Mouse (Mus musculus) monocyte, adult 5-6 weeks (primary cell): ENCODE measurements around the gene Nusap1. TPM values are rescaled to one million over a fixed set of nuclear protein-coding genes. Genes with fewer than 3 reads are reported as not detected.
A peak's percentile ranks its signal among the peaks of the same experiment; 100 is the strongest.
"Not testable (repeated sequence)": the region's sequence is repeated elsewhere in the genome, so short reads cannot be mapped to it uniquely, and the experiment has no call there.

Experiments used
- ATAC-seq: fragments of 153-309, 156-312 bp; replicated peaks from 2 replicates; pipeline ENCODE4 v1.8.0; 2017; ENCODE audit warnings: mild to moderate bottlenecking; ENCODE audit not compliant: low TSS enrichment, insufficient number of reproducible peaks, severe bottlenecking, poor library complexity, low FRiP score
- total RNA-seq: library from RNA; stranded (forward); fragments of 200-1000, 200-491, 200-594 nt; gene quantifications from 3 replicates; pipeline ENCODE4 v1.2.3, GENCODE M21; 2017

Gene Nusap1
- total RNA-seq, 1 experiment from 2014 or later: 0.67 TPM

GRCm38 (mm10) chr2:119621302-119621701 lies 3.2 kb downstream of the Nusap1 start:
- ATAC-seq: no peak

DNA sequence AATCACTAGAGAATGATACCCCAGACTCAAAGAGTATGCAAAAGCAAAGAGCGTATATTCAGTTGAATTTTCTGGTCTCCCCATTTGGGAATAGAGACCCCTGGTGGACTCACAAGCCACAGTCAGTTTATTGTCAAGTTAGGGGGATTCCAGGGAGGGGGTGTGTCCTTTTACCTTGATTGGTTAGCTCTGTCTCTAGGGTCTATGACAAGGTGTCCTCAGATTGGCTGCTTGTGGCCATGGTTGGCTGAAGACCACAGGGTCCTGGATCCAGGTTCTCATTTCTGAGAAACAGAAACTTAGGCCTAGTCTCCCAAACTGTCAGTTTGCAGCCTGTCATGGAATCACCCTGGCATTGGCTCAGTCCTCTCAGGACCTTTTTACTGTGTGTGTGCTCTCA lies 18.7 kb downstream of the Nusap1 start:
- ATAC-seq: no peak

GRCm38 (mm10) chr2:119641214-119641912 lies 23.3 kb downstream of the Nusap1 start:
- ATAC-seq: no peak

DNA sequence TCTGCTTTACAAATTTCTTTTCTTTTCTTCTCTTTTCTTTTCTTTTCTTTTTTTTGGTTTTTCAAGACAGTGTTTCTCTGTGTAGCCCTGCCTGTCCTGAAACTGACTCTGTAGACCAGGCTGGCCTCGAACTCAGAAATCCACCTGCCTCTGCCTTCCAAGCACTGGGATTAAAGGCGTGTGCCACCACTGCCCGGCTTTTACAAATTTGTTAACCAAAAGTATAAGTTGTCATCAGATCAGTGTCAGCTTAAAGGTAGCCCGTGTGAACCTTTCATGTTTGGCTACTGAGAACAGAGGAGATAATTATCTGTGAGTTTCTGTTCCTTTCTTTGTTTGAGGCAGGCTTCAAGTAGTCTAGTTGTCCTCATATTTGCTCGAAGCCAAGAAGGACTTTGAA lies 26.2 kb downstream of the Nusap1 start:
- no peak for ATAC-seq

DNA sequence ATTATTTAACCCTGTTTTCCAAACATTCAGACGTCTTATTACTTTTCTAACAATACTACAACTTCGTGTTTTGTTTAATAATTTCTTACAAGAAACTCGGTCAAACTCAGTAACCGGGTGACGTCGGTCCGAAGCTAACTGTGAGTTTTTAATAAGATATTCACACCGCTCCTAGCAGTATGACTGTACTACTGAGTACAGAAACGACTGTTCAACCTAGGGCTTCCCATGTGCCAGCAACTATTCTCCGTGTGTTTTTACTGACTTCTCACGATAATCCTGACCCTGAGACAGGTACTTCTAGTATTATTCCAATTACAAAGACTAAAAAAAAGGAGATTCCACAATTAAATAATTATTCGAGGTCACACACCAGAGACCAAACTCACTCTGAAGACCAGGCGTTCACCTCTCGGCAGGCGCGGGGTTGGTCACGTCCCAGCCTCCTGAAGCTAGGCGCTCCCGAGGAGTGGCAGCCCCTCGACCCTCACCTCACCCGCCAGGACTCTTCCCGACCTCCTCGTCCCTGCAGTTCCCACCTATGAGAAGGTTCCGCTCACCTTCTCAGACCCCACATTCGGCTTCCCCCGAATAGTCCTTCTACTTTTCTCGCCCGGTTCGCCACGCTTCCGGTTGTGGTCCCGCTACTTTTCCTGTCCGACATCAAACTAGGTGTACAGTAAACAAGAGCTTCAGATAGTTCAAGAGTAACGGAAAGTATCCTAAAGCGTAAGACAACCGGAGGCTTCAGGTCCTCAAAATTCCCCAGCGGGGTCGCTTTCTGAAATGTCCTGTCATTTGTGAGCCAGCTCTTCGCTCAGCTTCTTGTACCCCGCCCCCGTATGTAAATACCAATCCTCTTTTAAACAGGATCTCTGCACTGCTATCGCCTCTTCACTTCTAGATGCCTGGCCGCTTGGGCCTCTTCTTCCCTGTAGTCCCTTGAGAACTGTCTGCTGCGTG lies 44.4 kb downstream of the Nusap1 start, which contains the start of gene Ndufaf1:
Ndufaf1 (minus strand) TSS at position 608 of the 963 bp plus-strand sequence.
- ATAC-seq: peak; percentile 87

- not testable (repeated sequence) for ATAC-seq
These were observed 47.6 kb downstream of the Nusap1 start for GRCm38 (mm10) chr2:119665744-119666143.

DNA sequence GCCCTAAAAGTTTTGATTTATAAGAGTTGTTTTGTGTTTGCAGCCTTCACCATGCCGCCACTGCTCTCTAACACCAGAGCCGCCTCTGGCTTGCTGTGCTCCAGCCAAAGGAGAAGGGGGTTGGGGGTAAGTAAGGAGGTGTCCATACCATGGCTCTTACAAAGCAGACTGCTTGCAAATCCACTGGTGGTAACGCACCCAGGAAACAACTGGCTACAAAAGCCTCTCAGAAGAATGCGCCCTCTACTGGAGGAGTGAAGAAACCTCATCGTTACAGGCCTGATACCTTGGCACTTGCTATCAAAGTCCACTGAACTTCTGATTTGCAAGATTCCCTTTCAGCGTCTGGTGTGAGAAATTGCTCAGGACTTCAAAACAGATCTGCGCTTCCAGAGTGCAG lies 50.9 kb downstream of the Nusap1 start:
- ATAC-seq: no peak

- peak; percentile 92 for ATAC-seq
These were observed 56.6 kb downstream of the Nusap1 start, which contains the start of gene Rtf1 for GRCm38 (mm10) chr2:119674525-119675214. Gene Rtf1, plus strand, starts transcription at chr2:119675068.

- ATAC-seq: peak; percentile 42
These were observed 57.2 kb downstream of the Nusap1 start for GRCm38 (mm10) chr2:119675215-119675784.

DNA sequence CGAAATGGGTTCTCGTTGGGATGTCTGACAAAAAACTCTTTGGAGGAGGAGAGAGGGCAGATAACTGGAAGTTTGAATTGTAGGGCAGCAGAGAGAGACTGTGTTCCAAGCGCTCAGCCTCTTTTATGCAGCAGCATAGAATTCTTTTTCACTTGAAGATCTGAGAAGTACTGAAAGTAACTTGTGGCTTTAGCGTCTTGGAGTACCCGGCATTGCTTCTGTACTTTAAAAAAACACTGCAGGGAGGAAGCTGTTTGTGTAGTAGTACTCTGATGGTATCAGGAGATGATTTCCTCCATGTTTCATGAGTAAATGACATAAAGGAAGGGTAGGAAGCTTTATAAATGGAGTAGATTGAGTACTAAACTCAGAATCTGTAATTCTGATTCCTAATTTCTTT lies 57.7 kb downstream of the Nusap1 start:
- ATAC-seq: no peak

- no peak for ATAC-seq
These were observed 65.6 kb downstream of the Nusap1 start for GRCm38 (mm10) chr2:119683706-119684105.

GRCm38 (mm10) chr2:119692003-119692701 lies 74.1 kb downstream of the Nusap1 start:
- ATAC-seq: no peak

DNA sequence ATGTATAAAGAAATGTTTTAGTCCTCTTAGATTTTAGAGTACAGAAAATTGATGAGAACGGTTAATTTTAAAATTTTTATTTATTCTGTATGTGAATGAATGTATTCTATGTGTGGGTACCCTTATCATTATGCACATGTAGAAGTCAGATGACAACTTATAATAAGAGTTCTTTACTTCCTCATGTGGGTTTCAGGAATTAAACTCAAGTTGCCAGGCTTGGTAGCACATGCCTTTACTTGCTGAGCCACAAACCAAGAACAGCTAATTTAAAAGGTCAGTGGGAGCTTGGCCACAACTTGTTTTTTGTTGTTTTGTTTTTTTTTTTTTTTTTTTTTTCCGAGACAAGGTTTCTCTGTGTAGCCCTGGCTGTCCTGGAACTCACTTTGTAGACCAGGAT lies 76.7 kb downstream of the Nusap1 start:
- no peak for ATAC-seq

DNA sequence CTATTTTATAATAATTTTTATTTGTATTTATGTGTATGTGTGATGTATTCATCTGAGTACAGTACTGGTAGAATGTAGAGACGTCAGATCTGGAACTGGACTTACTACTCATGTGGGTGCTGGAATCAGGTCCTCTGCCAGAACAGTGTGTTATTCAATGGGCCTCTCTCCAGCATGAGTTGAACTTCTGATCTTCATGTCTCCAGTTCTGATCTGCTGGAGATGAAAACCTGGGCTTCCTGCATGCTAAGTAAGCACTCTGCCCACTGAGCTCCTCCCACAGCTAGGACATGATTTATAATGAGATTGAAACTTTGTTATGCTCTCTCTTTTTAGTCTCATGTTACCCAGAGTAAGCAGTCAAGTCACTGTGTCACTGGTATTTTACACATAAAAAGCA lies 78.0 kb downstream of the Nusap1 start:
- no peak for ATAC-seq

DNA sequence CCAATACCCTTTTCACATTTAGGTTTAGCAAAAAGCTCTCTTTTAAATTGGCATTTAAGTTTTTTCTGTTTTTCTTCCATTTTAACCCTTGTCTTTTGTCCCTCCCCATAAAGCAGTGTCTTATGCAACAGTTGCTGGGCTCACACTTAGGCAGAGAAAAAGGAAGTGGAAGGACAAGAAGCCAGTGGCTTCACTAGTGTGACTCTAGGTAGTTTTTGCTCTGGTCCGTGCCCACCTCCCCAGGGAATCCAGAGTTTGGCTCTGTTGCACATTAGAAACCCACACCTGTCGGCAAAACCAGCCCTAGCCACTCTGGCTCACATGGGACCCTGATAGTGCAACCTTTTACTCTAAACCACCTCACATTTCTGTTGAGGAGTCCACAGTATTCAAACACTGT lies 80.4 kb downstream of the Nusap1 start:
- no peak for ATAC-seq

DNA sequence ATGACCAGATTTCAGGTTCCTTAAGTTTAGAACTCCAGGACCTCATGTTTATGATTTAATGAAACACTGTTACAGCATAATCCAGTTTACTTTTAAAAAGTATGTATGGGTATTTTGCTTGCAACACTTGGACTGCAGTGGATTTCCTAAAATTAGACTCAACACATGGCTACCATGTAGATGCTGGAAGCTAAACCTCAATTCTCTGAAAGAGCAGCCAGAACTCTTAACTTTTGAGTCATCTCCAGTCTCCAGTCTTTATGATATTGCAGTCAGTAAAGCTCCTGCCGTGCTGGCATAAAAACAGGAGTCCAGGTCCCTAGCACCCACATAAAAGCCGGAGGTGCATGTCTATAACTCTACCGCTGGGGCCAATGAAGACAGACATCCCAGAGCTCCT lies 81.9 kb downstream of the Nusap1 start:
- ATAC-seq: no peak
